Mouse (Mus musculus): ENCODE measurements around the gene Tuba1c. TPM values are rescaled to one million over a fixed set of nuclear protein-coding genes. Genes with fewer than 3 reads are reported as not detected.

Gene Tuba1c
- polyA plus RNA-seq, 1 experiment from 2014 or later, result 146 TPM

DNA sequence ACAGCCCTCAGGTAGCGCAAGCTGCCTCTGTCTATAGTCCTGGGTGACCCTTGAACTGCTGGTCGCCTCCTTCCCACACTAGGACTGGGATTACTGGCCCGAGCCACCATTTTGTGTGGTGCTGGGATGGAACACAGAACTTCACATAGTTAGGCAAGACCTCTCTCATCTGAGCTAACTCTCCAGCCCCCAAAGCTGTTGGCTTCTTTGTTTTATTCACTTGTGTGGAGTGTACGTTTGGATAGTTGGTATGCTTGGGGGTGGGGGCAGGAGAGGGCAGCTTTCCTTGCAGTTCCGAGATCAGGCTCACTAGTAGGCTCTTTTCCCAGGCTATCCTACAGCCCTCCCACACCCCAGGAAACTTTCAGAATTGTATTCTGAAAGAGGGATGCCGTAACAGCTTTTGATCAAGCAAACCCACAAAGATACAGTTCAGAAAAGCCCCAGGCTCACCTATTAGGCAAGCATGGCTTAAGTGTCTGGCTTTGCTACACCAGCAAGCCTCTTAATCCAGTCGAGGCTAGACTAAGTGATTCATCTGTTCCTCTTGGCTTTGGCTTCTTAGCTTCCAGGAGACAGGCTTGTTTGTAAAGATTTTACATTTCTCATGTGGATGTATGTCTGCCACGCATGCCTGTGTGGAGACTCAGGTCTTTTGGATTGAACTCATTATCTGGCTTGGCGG, 2.5 kb downstream of the Tuba1c start:
- H3K4me2 ChIP-seq (ENCODE audit: low read length), result peak overlapping the region; percentile 72
- 59% methylated on average over 9 of the region's 9 CpGs for WGBS
- no peak for ATAC-seq (ENCODE audit: insufficient number of reproducible peaks, insufficient read depth, low FRiP score, low read depth)
- peaks cover 30 to 52% of the 10 kb centered on the region in 2 experiments for H3K4me1 ChIP-seq (ENCODE audit: control insufficient read depth in 2 of 2, insufficient read depth in 2 of 2, low read length in 2 of 2)
- H3K27ac ChIP-seq (replicated peaks in 1 of 2; ENCODE audit: control insufficient read depth in 1 of 2, insufficient read depth in 1 of 2, low read depth in 2 of 2, low read length in 2 of 2), result peak overlapping the region; percentile 39 to 42; a peak in 2 of 4 replicates
- H3K36me3 ChIP-seq (ENCODE audit: control insufficient read depth, insufficient read depth, low read length), result peaks cover 30% of the 10 kb centered on the region
- peak overlapping the region; percentile 51 for H3K9ac ChIP-seq (ENCODE audit: low read length)
- H3K27me3 ChIP-seq (ENCODE audit: control insufficient read depth, insufficient read depth, low read length), result no peaks in the 10 kb centered on the region
- no peaks in the 10 kb centered on the region for H3K9me3 ChIP-seq (ENCODE audit: control insufficient read depth, low read length)
- H3K4me3 ChIP-seq (ENCODE audit: control insufficient read depth in 1 of 2, insufficient read depth in 1 of 2, low read depth in 1 of 2, low read length in 2 of 2), result peak overlapping the region; percentile 19 to 65

- no peak for ATAC-seq (ENCODE audit: insufficient number of reproducible peaks, insufficient read depth, low FRiP score, low read depth)
- H3K9me3 ChIP-seq (ENCODE audit: control insufficient read depth, low read length), result no peaks in the 10 kb centered on the region
- H3K4me3 ChIP-seq (ENCODE audit: control insufficient read depth in 1 of 2, insufficient read depth in 1 of 2, low read depth in 1 of 2, low read length in 2 of 2), result peak overlapping the region; percentile 19 to 65
- H3K27ac ChIP-seq (replicated peaks in 1 of 2; ENCODE audit: control insufficient read depth in 1 of 2, insufficient read depth in 1 of 2, low read depth in 2 of 2, low read length in 2 of 2), result peak overlapping the region; percentile 39 to 42; a peak in 2 of 4 replicates
- H3K27me3 ChIP-seq (ENCODE audit: control insufficient read depth, insufficient read depth, low read length), result no peaks in the 10 kb centered on the region
- H3K4me1 ChIP-seq (ENCODE audit: control insufficient read depth in 2 of 2, insufficient read depth in 2 of 2, low read length in 2 of 2), result peaks cover 30 to 52% of the 10 kb centered on the region in 2 experiments
- peak overlapping the region; percentile 51 for H3K9ac ChIP-seq (ENCODE audit: low read length)
- peaks cover 30% of the 10 kb centered on the region for H3K36me3 ChIP-seq (ENCODE audit: control insufficient read depth, insufficient read depth, low read length)
- peak overlapping the region; percentile 72 for H3K4me2 ChIP-seq (ENCODE audit: low read length)
- WGBS, result 29% methylated on average over 7 of the region's 7 CpGs
Measured at GRCm38 (mm10) chr15:99032726-99033250, 3.1 kb downstream of the Tuba1c start.

- H3K9ac ChIP-seq (ENCODE audit: low read length), result no peak overlapping the region
Measured at GRCm38 (mm10) chr15:99033498-99034270, 4.0 kb downstream of the Tuba1c start.

GRCm38 (mm10) chr15:99035431-99035830, 5.7 kb downstream of the Tuba1c start:
- 73% methylated on average over 4 of the region's 4 CpGs for WGBS
- H3K27me3 ChIP-seq (ENCODE audit: control insufficient read depth, insufficient read depth, low read length), result no peaks in the 10 kb centered on the region
- peaks cover 44% of the 10 kb centered on the region for H3K36me3 ChIP-seq (ENCODE audit: control insufficient read depth, insufficient read depth, low read length)
- H3K4me1 ChIP-seq (ENCODE audit: control insufficient read depth in 2 of 2, insufficient read depth in 2 of 2, low read length in 2 of 2), result peaks cover 27 to 47% of the 10 kb centered on the region in 2 experiments
- no peak overlapping the region for H3K4me2 ChIP-seq (ENCODE audit: low read length)
- no peak overlapping the region for H3K9ac ChIP-seq (ENCODE audit: low read length)
- no peak for ATAC-seq (ENCODE audit: insufficient number of reproducible peaks, insufficient read depth, low FRiP score, low read depth)
- no peak overlapping the region for H3K4me3 ChIP-seq (ENCODE audit: control insufficient read depth in 1 of 2, insufficient read depth in 1 of 2, low read depth in 1 of 2, low read length in 2 of 2)
- no peak overlapping the region for H3K27ac ChIP-seq (replicated peaks in 1 of 2; ENCODE audit: control insufficient read depth in 1 of 2, insufficient read depth in 1 of 2, low read depth in 2 of 2, low read length in 2 of 2)
- no peaks in the 10 kb centered on the region for H3K9me3 ChIP-seq (ENCODE audit: control insufficient read depth, low read length)

More at GRCm38 (mm10) chr15:99033498-99034270, 4.0 kb downstream of the Tuba1c start:
- H3K4me3 ChIP-seq (ENCODE audit: control insufficient read depth in 1 of 2, insufficient read depth in 1 of 2, low read depth in 1 of 2, low read length in 2 of 2), result peak overlapping the region in 1 of 2 experiments; percentile 65; a peak in 2 of 4 replicates
- H3K27me3 ChIP-seq (ENCODE audit: control insufficient read depth, insufficient read depth, low read length), result no peaks in the 10 kb centered on the region
- H3K4me1 ChIP-seq (ENCODE audit: control insufficient read depth in 2 of 2, insufficient read depth in 2 of 2, low read length in 2 of 2), result peaks cover 30 to 52% of the 10 kb centered on the region in 2 experiments
- peak overlapping the region in 1 of 2 experiments; percentile 42; a peak in 1 of 4 replicates for H3K27ac ChIP-seq (replicated peaks in 1 of 2; ENCODE audit: control insufficient read depth in 1 of 2, insufficient read depth in 1 of 2, low read depth in 2 of 2, low read length in 2 of 2)
- WGBS, result 55% methylated on average over 6 of the region's 7 CpGs
- H3K36me3 ChIP-seq (ENCODE audit: control insufficient read depth, insufficient read depth, low read length), result peaks cover 39% of the 10 kb centered on the region
- H3K9me3 ChIP-seq (ENCODE audit: control insufficient read depth, low read length), result no peaks in the 10 kb centered on the region
- no peak for ATAC-seq (ENCODE audit: insufficient number of reproducible peaks, insufficient read depth, low FRiP score, low read depth)
- peak overlapping the region; percentile 72 for H3K4me2 ChIP-seq (ENCODE audit: low read length)

DNA sequence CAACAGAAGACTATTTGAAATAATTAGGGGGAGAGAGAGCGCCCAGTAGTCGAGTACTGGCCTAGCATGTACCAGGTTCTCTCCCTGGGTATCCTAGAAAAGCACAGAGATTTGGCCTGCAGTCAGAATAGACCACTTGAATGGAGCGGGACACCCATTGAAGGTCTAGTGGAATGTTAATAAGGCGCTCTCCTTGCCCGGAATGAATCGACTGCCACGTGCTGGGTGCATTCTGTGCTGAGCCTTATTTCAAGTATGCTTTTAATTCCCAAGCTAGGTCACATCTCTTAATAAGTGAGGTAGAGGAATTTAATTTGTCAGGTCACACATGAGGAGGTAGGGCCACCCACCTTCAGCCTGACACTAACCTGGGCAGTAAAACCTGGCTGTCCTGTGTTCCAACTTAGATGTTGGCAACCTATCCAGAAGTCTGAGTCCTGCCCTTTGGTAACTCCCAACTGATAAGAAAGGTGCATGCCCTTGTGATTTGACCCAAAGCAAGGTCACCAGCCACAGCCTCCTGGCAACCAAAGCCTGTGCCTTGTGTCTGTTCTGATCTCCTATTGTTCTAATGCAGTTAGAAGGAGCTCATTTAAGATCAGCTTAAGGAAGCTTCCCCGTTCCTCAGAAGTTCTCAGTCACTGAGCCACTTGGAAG, 6.7 kb downstream of the Tuba1c start:
- WGBS, result 47% methylated on average over 8 of the region's 8 CpGs
- Histone ChIP-seq H3K9ac (ENCODE audit: low read length) (no peak overlapping the region), H3K27ac (replicated peaks in 1 of 2; ENCODE audit: control insufficient read depth in 1 of 2, insufficient read depth in 1 of 2, low read depth in 2 of 2, low read length in 2 of 2) (peak overlapping the region; percentile 26 to 42; a peak in 2 of 4 replicates), H3K4me1 (ENCODE audit: control insufficient read depth in 2 of 2, insufficient read depth in 2 of 2, low read length in 2 of 2) (peaks cover 25 to 41% of the 10 kb centered on the region in 2 experiments), H3K9me3 (ENCODE audit: control insufficient read depth, low read length) (no peaks in the 10 kb centered on the region), H3K36me3 (ENCODE audit: control insufficient read depth, insufficient read depth, low read length) (peaks cover 44% of the 10 kb centered on the region), H3K4me3 (ENCODE audit: control insufficient read depth in 1 of 2, insufficient read depth in 1 of 2, low read depth in 1 of 2, low read length in 2 of 2) (no peak overlapping the region), H3K27me3 (ENCODE audit: control insufficient read depth, insufficient read depth, low read length) (no peaks in the 10 kb centered on the region), H3K4me2 (ENCODE audit: low read length) (no peak overlapping the region)
- ATAC-seq (ENCODE audit: insufficient number of reproducible peaks, insufficient read depth, low FRiP score, low read depth), result peak; percentile 63

DNA sequence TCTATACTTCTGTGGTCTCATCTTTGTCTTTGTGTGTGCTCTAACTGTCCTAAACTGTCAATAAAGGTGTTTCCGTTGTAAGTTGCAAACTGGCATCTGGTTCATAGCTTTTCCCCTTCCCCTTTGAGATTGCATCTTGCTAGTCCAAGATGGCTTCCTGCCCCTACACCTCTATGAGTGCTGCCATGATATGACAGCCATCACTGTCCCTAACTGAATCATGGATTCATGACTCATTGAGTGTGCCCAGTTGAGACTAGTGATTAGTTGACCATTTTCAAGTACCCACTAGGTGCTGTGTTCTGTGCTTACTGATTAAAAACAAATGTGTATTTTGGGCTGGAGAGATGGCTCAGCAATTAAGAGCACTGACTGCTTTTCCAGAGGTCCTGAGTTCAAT, 8.3 kb downstream of the Tuba1c start:
- Histone ChIP-seq H3K4me3 (ENCODE audit: control insufficient read depth in 1 of 2, insufficient read depth in 1 of 2, low read depth in 1 of 2, low read length in 2 of 2) (no peak overlapping the region), H3K27ac (replicated peaks in 1 of 2; ENCODE audit: control insufficient read depth in 1 of 2, insufficient read depth in 1 of 2, low read depth in 2 of 2, low read length in 2 of 2) (no peak overlapping the region), H3K4me1 (ENCODE audit: control insufficient read depth in 2 of 2, insufficient read depth in 2 of 2, low read length in 2 of 2) (peaks cover 16 to 26% of the 10 kb centered on the region in 2 experiments), H3K36me3 (ENCODE audit: control insufficient read depth, insufficient read depth, low read length) (peaks cover 44% of the 10 kb centered on the region), H3K4me2 (ENCODE audit: low read length) (no peak overlapping the region), H3K9ac (ENCODE audit: low read length) (no peak overlapping the region), H3K9me3 (ENCODE audit: control insufficient read depth, low read length) (no peaks in the 10 kb centered on the region), H3K27me3 (ENCODE audit: control insufficient read depth, insufficient read depth, low read length) (no peaks in the 10 kb centered on the region)
- ATAC-seq (ENCODE audit: insufficient number of reproducible peaks, insufficient read depth, low FRiP score, low read depth), result no peak
- 71% methylated on average over 1 of the region's 1 CpGs for WGBS

- Histone ChIP-seq H3K36me3 (ENCODE audit: control insufficient read depth, insufficient read depth, low read length) (peaks cover 41% of the 10 kb centered on the region), H3K27ac (replicated peaks in 1 of 2; ENCODE audit: control insufficient read depth in 1 of 2, insufficient read depth in 1 of 2, low read depth in 2 of 2, low read length in 2 of 2) (no peak overlapping the region), H3K4me1 (ENCODE audit: control insufficient read depth in 2 of 2, insufficient read depth in 2 of 2, low read length in 2 of 2) (peaks cover 14 to 19% of the 10 kb centered on the region in 2 experiments), H3K9ac (ENCODE audit: low read length) (no peak overlapping the region), H3K4me3 (ENCODE audit: control insufficient read depth in 1 of 2, insufficient read depth in 1 of 2, low read depth in 1 of 2, low read length in 2 of 2) (no peak overlapping the region), H3K4me2 (ENCODE audit: low read length) (no peak overlapping the region), H3K9me3 (ENCODE audit: control insufficient read depth, low read length) (no peaks in the 10 kb centered on the region), H3K27me3 (ENCODE audit: control insufficient read depth, insufficient read depth, low read length) (no peaks in the 10 kb centered on the region)
- WGBS, result 81% methylated on average over 5 of the region's 5 CpGs
- ATAC-seq (ENCODE audit: insufficient number of reproducible peaks, insufficient read depth, low FRiP score, low read depth), result no peak
Measured at GRCm38 (mm10) chr15:99038797-99039196, 9.1 kb downstream of the Tuba1c start.
